Mouse (Mus musculus) midbrain, embryonic 10.5 days (tissue): ENCODE results near the gene Nav2. TPM values are rescaled to one million over a fixed set of nuclear protein-coding genes. Genes with fewer than 3 reads are reported as not detected.

Experiments
- DNase-seq: peaks from one replicate; pipeline ENCODE4 v3.0.0-alpha.2; 2017; ENCODE audit warnings: low spot score
- H3K27ac ChIP-seq: fragments of 300-500 bp; sonication (generic); replicated peaks from 2 replicates; pipeline ENCODE4 v1.5.1; 2016; ENCODE audit warnings: mild to moderate bottlenecking
- H3K27me3 ChIP-seq: fragments of 300-500 bp; sonication (generic); 2 replicates; pipeline ENCODE4 v1.6.1; 2016; ENCODE audit warnings: low read depth, mild to moderate bottlenecking; ENCODE audit not compliant: poor library complexity, severe bottlenecking
- H3K36me3 ChIP-seq: fragments of 300-500 bp; sonication (generic); 2 replicates; pipeline ENCODE4 v1.6.1; 2016; ENCODE audit warnings: mild to moderate bottlenecking, moderate library complexity
- H3K4me1 ChIP-seq: fragments of 300-500 bp; sonication (generic); 2 replicates; pipeline ENCODE4 v1.6.1; 2016
- H3K4me3 ChIP-seq: fragments of 300-500 bp; sonication (generic); 2 replicates; pipeline ENCODE4 v1.5.1; 2016; ENCODE audit warnings: mild to moderate bottlenecking, moderate library complexity
- H3K9me3 ChIP-seq: fragments of 300-500 bp; sonication (generic); replicated peaks from 2 replicates; pipeline ENCODE4 v1.6.1; 2016; ENCODE audit warnings: mild to moderate bottlenecking
- WGBS: fragments of 180-500 bp; shearing (Covaris S2); methylation state at CpG from one replicate; pipeline ENCODE4 v1.1.7; 2016; 5-methylcytosine and 5-hydroxymethylcytosine counted together
- polyA plus RNA-seq: library from polyadenylated mRNA; unstranded; fragments of >200 nt; fragmentation: Nextera tagmentation; extraction: Ambion mirVana; gene quantifications from 2 replicates; pipeline ENCODE4 v1.2.1, GENCODE M21; 2016

Gene Nav2
- polyA plus RNA-seq, 1 experiment from 2014 or later = 13.7 TPM

GRCm38 (mm10) chr7:48877786-48878390, 30.6 kb upstream of the Nav2 start:
- H3K27me3 ChIP-seq = peaks cover 12% of the 10 kb centered on the region
- DNase-seq = no peak
- H3K9me3 ChIP-seq = no peaks in the 10 kb centered on the region
- H3K27ac ChIP-seq = no peak overlapping the region
- peaks cover 31% of the 10 kb centered on the region for H3K4me1 ChIP-seq
- H3K36me3 ChIP-seq = peaks cover 62% of the 10 kb centered on the region
- H3K4me3 ChIP-seq = no peak overlapping the region
- WGBS = 92% methylated on average over 15 of the region's 15 CpGs

DNA sequence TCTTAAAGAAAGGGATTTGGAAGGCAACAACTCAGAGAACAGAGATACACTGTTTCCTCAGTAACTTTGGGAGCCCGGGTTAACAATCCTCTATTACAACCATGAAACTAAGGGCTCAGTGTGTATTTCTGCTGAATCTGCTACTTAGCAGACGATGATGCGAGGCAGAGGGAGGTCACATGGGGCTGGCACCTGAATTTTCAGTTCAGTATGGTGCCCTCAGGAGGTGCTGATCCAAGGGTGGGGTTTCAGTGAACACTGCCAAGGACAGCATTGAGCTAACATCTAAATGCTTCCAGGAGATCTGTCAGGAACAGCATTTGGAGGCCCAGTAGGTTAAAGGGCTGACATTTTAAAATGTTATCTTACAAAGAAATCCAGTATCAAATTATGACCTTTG, 28.9 kb upstream of the Nav2 start:
- H3K27me3 ChIP-seq = peaks cover 29% of the 10 kb centered on the region
- peak overlapping the region; percentile 91 for H3K4me3 ChIP-seq
- no peaks in the 10 kb centered on the region for H3K9me3 ChIP-seq
- 81% methylated on average over 3 of the region's 3 CpGs for WGBS
- H3K4me1 ChIP-seq = peaks cover 35% of the 10 kb centered on the region
- no peak for DNase-seq
- H3K36me3 ChIP-seq = peaks cover 45% of the 10 kb centered on the region
- no peak overlapping the region for H3K27ac ChIP-seq

DNA sequence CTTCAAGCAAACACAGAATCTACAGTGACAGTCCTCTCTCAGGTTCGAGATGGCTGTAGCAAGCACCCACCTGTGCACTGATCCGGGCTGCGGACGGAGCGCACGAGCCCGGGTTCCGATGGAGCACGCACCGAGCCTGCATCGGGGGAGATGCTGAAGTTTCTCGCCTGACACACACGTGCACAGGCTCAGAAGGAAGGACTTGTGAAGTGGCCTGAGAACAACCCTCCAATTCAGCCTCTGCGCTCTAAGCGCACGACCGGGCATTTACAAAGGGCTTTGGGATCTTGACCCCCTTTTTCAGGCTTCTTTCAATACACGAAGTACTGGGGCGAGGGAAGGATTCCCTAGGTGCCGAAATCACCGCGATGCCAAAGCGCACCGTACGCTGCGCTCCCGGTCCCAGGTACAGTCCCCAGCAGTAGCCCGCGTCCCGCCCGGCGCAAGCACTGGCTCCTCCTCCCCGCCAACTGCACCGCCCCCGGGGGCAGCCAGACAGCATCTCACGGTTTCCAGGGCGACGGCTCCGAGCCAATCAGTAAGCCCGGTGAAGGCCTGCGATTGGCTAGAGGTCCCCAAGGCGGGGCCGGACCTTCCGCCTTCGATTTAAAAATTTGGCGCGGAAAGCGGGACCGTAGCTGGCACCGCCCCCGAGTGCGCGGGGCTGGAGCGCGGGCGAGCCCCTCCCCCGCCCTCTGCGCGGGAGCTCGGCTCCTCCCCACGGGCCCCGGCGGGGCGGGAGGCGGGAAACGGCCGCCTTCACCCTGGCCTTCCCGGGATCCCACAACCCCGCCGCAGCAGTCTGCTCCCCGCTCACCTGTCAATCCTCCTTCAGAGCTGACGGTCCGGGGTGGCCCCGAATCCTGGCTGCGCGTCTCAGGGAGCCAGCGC, 27.7 kb upstream of the Nav2 start:
- Histone ChIP-seq H3K4me1 (peaks cover 35% of the 10 kb centered on the region), H3K27me3 (peaks cover 41% of the 10 kb centered on the region), H3K9me3 (no peaks in the 10 kb centered on the region), H3K4me3 (peak overlapping the region; percentile 91), H3K27ac (peak overlapping the region; percentile 100), H3K36me3 (peaks cover 32% of the 10 kb centered on the region)
- DNase-seq = peak; percentile 99
- under 1% methylated on average over 75 of the region's 77 CpGs for WGBS

DNA sequence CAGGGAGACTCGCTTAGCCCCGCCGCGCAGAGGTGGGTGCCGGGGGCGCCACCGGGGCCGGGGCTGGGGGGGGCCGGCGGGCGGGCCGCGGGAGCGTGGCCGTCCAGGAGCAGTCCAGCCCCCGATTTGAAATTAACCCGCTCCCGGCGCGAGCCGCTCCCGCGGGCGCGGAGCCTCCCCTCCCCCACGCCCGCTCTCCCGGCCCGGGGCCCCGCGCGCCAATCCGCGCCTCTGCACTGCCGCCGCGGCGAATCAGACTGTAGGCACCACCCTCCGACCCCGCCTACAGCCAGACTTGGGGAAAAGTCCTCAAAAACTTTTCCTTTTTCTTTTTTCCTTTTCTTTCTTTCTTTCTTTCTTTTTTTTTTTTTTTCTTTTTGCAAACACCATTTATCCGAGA, 27.0 kb upstream of the Nav2 start, which contains the start of gene E2f8:
TSS of gene E2f8 (minus strand) at position 111 of the 400 bp plus-strand sequence.
- peak; percentile 83 for DNase-seq
- H3K9me3 ChIP-seq = no peaks in the 10 kb centered on the region
- WGBS = under 1% methylated on average over 28 of the region's 41 CpGs
- peak within 1 kb of the TSS; percentile 100 for H3K27ac ChIP-seq
- H3K4me3 ChIP-seq = peak within 1 kb of the TSS; percentile 91
- peaks cover 48% of the 10 kb centered on the region for H3K27me3 ChIP-seq
- peaks cover 26% of the 10 kb centered on the region for H3K36me3 ChIP-seq
- peaks cover 35% of the 10 kb centered on the region for H3K4me1 ChIP-seq

DNA sequence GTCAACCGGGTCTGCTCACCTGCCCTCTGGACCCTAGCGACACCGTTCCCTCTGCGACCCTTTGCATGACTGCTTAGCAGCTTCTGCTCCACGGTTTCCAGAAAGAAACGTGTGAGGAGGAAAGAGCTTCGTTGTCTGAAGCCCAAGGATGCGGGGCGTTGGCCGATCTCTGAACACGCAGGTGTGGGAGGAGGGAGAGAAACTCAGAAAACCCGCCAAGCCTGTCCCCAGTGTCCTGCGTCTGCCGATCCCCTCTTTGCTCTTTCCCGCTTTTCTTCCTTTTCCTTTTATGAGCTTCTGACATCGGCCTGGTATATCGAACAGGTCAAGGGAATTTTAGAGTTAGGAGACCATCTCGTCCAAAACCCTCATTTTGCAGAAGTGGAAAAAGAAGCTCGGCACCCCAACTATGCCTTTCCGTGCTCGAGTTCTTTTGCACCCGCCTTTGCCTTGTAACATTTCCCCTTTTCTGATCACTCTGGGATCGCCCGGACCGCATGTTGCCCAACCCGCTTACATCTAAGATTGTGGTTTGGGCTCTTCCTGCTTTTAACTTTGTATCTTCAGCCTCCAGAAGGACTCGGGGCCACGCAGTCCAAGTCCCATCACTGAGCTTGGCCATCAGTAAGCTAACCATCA, 26.4 kb upstream of the Nav2 start:
- Histone ChIP-seq H3K36me3 (peaks cover 20% of the 10 kb centered on the region), H3K27ac (peak overlapping the region; percentile 100), H3K9me3 (no peaks in the 10 kb centered on the region), H3K27me3 (peaks cover 54% of the 10 kb centered on the region), H3K4me1 (peaks cover 36% of the 10 kb centered on the region), H3K4me3 (peak overlapping the region; percentile 91)
- 2% methylated on average over 28 of the region's 28 CpGs for WGBS
- DNase-seq = peak; percentile 41

DNA sequence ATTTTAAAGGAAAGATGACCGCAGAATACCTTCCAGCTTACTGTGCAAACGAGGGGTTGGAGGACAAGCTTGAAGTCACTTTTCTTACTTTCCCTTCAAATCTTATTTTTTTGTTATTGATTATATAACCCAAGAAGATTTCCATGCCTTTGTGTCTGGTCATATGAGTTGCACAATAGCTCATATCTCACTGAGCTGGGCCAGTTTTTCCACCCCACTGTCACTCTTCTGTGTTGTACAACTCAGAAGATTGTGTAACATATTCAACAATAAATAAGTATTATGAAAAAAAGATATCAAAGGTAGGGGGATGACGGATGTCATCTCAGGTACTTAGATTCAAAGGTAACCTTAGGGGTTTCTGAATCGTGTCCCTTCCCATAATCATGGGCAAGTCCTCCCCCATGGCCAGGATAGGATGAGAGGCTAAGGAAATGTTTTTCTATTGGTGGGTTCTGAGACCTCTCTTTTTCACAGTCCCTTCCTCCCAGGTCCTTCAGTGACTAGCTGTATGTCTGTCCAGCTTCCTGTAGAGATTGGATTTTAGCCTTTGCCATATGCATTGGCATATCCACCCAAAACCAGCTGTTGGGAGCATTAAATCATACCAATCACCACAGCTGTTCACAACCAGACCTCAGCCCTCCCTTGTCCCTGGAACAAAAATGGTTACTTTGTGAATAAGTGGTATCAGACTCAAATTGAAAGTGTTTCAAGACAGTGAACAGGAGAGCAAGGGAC, 24.8 kb upstream of the Nav2 start:
- Histone ChIP-seq H3K36me3 (peaks cover 4% of the 10 kb centered on the region), H3K4me1 (peaks cover 52% of the 10 kb centered on the region), H3K9me3 (no peaks in the 10 kb centered on the region), H3K27ac (no peak overlapping the region), H3K27me3 (peaks cover 69% of the 10 kb centered on the region), H3K4me3 (no peak overlapping the region)
- DNase-seq = no peak
- 86% methylated on average over 4 of the region's 4 CpGs for WGBS

- Histone ChIP-seq H3K4me1 (peaks cover 50% of the 10 kb centered on the region), H3K4me3 (no peak overlapping the region), H3K27ac (no peak overlapping the region), H3K27me3 (peaks cover 72% of the 10 kb centered on the region), H3K36me3 (peaks cover under 1% of the 10 kb centered on the region; the same call in 1 of the 2 replicates), H3K9me3 (no peaks in the 10 kb centered on the region)
- DNase-seq = no peak
- 78% methylated on average over 5 of the region's 5 CpGs for WGBS
Observed at GRCm38 (mm10) chr7:48884266-48884611, 24.3 kb upstream of the Nav2 start.

GRCm38 (mm10) chr7:48887973-48888372, 20.5 kb upstream of the Nav2 start:
- no peak for DNase-seq
- Histone ChIP-seq H3K4me1 (peaks cover 47% of the 10 kb centered on the region), H3K27ac (peak overlapping the region; percentile 38), H3K27me3 (peaks cover 90% of the 10 kb centered on the region), H3K36me3 (no peaks in the 10 kb centered on the region), H3K9me3 (no peaks in the 10 kb centered on the region), H3K4me3 (no peak overlapping the region)
- 45% methylated on average over 8 of the region's 8 CpGs for WGBS

GRCm38 (mm10) chr7:48888751-48889150, 19.8 kb upstream of the Nav2 start:
- 78% methylated on average over 2 of the region's 2 CpGs for WGBS
- H3K4me3 ChIP-seq = no peak overlapping the region
- no peak for DNase-seq
- H3K27ac ChIP-seq = peak overlapping the region; percentile 38
- no peaks in the 10 kb centered on the region for H3K9me3 ChIP-seq
- H3K36me3 ChIP-seq = no peaks in the 10 kb centered on the region
- peaks cover 90% of the 10 kb centered on the region for H3K27me3 ChIP-seq
- H3K4me1 ChIP-seq = peaks cover 51% of the 10 kb centered on the region

DNA sequence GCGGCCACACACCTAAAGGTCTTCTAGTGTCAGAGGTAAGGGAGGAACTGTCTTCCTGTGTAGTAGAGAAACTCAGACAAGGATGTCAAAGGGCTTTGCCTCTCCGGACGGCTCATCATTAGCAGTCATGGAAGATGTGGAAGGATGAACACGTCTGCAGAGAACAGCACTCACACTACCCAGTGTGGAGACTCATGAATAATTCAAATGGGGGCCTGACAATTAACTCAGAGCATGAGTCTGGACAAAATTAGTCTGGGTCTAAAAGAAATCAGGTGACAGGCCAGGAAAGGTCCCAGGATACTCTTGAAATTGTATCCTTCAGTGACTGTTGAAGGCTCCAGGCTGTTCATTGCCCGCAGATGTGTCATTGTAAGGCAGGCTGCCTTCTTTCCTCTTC, 17.5 kb upstream of the Nav2 start:
- 0 out of 2 replicates have a peak overlapping the region, but pooled peaks have one; percentile 64 for H3K27ac ChIP-seq
- H3K9me3 ChIP-seq = no peaks in the 10 kb centered on the region
- peaks cover 57% of the 10 kb centered on the region for H3K4me1 ChIP-seq
- H3K27me3 ChIP-seq = peaks cover 86% of the 10 kb centered on the region
- no peak overlapping the region for H3K4me3 ChIP-seq
- DNase-seq = no peak
- 63% methylated on average over 5 of the region's 5 CpGs for WGBS
- no peaks in the 10 kb centered on the region for H3K36me3 ChIP-seq

DNA sequence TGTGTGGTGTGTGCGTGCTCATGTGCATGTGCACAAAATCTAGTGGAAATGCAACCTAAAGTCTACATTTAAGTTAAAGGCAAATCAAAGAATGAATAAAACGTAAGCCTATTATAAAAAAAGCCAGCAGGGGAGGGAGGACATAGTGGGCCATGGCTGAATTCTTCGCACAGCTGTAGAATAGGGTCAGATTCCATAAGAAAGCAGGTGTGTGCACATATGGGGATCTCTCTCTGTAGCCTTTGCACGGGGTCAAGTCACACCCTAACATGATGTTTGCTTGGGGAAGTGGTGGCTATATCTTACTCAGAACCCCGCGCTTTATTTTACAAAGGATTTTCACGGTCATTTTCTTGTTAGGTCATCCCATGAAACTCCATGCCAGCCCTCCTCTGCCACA, 15.4 kb upstream of the Nav2 start:
- Histone ChIP-seq H3K4me1 (peaks cover 61% of the 10 kb centered on the region), H3K27me3 (peaks cover 83% of the 10 kb centered on the region)
- WGBS = 90% methylated on average over 7 of the region's 7 CpGs

GRCm38 (mm10) chr7:48894152-48894551, 14.4 kb upstream of the Nav2 start:
- H3K9me3 ChIP-seq = no peaks in the 10 kb centered on the region
- H3K27me3 ChIP-seq = peaks cover 84% of the 10 kb centered on the region
- H3K36me3 ChIP-seq = no peaks in the 10 kb centered on the region
- WGBS = 1% methylated on average over 6 of the region's 6 CpGs
- peaks cover 61% of the 10 kb centered on the region for H3K4me1 ChIP-seq
- no peak overlapping the region for H3K4me3 ChIP-seq
- H3K27ac ChIP-seq = no peak overlapping the region
- DNase-seq = peak; percentile 72

More for the DNA sequence above, 15.4 kb upstream of the Nav2 start:
- no peak overlapping the region for H3K27ac ChIP-seq
- no peaks in the 10 kb centered on the region for H3K9me3 ChIP-seq
- H3K4me3 ChIP-seq = no peak overlapping the region
- H3K36me3 ChIP-seq = no peaks in the 10 kb centered on the region
- DNase-seq = no peak
